Comparison of ENCODE assay signal across 8 mouse cellular contexts in genomic region chr7:25789129-25789440, GRCm38 (mm10). TPM values are rescaled to one million over a fixed set of nuclear protein-coding genes. Genes with fewer than 3 reads are reported as not detected.
DNase-seq lines count a peak whose midpoint lies in the region; ATAC-seq and TF ChIP-seq lines count a peak whose summit lies in the region.

No protein-coding gene starts in this region.

- H3K4me3 ChIP-seq in layer of hippocampus, adult 2 months, result peak overlapping the region; percentile 23; the same call in 1 of the 2 replicates
- H3K4me3 ChIP-seq in forebrain, embryonic 10.5 days, result peak overlapping the region; percentile 70
- H3K4me3 ChIP-seq in intestine, postnatal 0 days (ENCODE audit: low read depth, low read length), result peak overlapping the region; percentile 58
- H3K4me3 ChIP-seq in neural tube, embryonic 14.5 days (ENCODE audit: low read depth, low read length), result no peak overlapping the region

- no peaks in the 10 kb centered on the region; the same call in 1 of the 2 replicates for H3K36me3 ChIP-seq in forebrain, embryonic 10.5 days (replicated peaks)
- no peaks in the 10 kb centered on the region for H3K36me3 ChIP-seq in intestine, postnatal 0 days (ENCODE audit: control insufficient read depth, insufficient read depth)
- H3K36me3 ChIP-seq in neural tube, embryonic 14.5 days (ENCODE audit: control insufficient read depth, insufficient read depth, low read length), result no peaks in the 10 kb centered on the region

- 38% methylated on average over 3 of the region's 3 CpGs for WGBS in forebrain, embryonic 10.5 days
- 25% methylated on average over 3 of the region's 3 CpGs for WGBS in intestine, postnatal 0 days
- WGBS in neural tube, embryonic 14.5 days, result 32% methylated on average over 3 of the region's 3 CpGs

- peaks cover 52% of the 10 kb centered on the region for H3K4me1 ChIP-seq in forebrain, embryonic 10.5 days
- H3K4me1 ChIP-seq in intestine, postnatal 0 days (replicated peaks; ENCODE audit: control insufficient read depth, insufficient read depth, low read length), result 0 out of 2 replicates have a peak, but pooled peaks cover 6% of the 10 kb centered on the region
- 0 out of 2 replicates have a peak, but pooled peaks cover 5% of the 10 kb centered on the region for H3K4me1 ChIP-seq in neural tube, embryonic 14.5 days (ENCODE audit: control insufficient read depth, insufficient read depth, low read length)

- H3K4me2 ChIP-seq in intestine, postnatal 0 days (replicated peaks; ENCODE audit: low read depth), result peak overlapping the region; percentile 89
- H3K4me2 ChIP-seq in neural tube, embryonic 14.5 days (ENCODE audit: low read depth, low read length), result peak overlapping the region; percentile 58; the same call in 1 of the 2 replicates

- peak overlapping the region; percentile 65 for H3K27ac ChIP-seq in layer of hippocampus, adult 2 months
- peak overlapping the region; percentile 89 for H3K27ac ChIP-seq in forebrain, embryonic 10.5 days
- no peak overlapping the region for H3K27ac ChIP-seq in intestine, postnatal 0 days (ENCODE audit: low read depth, low read length)
- no peak overlapping the region for H3K27ac ChIP-seq in neural tube, embryonic 14.5 days (ENCODE audit: low read depth, low read length)

- ATAC-seq in intestine, postnatal 0 days, result no peak
- no peak for ATAC-seq in neural tube, embryonic 14.5 days (ENCODE audit: low read depth)

- DNase-seq in layer of hippocampus, adult 2 months (ENCODE audit: low spot score in 2 of 2), result no peak
- DNase-seq in layer of hippocampus, adult 9-10 months (ENCODE audit: low spot score), result no peak
- DNase-seq in forebrain, embryonic 10.5 days (ENCODE audit: extremely low spot score, low spot score), result no peak
- no peak for DNase-seq in frontal cortex, postnatal 10 days (ENCODE audit: low spot score in 2 of 2)
- no peak for DNase-seq in right cerebral cortex, postnatal 36 days (ENCODE audit: low spot score in 2 of 2)
- no peak for DNase-seq in c-Kit-positive CD71-positive TER-119-positive erythroid progenitor cells, embryonic 14.5 days (ENCODE audit: low spot score)

- no peak for TF ChIP-seq CTCF in layer of hippocampus, adult 2 months (conservative IDR thresholded peaks at IDR 0.05)
- TF ChIP-seq CTCF in intestine, postnatal 0 days (IDR thresholded peaks at IDR 0.05; ENCODE audit: low read depth), result no peak

- peak overlapping the region; percentile 58; the same call in 1 of the 2 replicates for H3K9ac ChIP-seq in intestine, postnatal 0 days (ENCODE audit: low read depth, low read length)
- no peak overlapping the region; the same call in 1 of the 2 replicates for H3K9ac ChIP-seq in neural tube, embryonic 14.5 days (replicated peaks; ENCODE audit: low read depth, low read length)

- H3K9me3 ChIP-seq in forebrain, embryonic 10.5 days, result no peaks in the 10 kb centered on the region
- no peaks in the 10 kb centered on the region for H3K9me3 ChIP-seq in intestine, postnatal 0 days (ENCODE audit: control insufficient read depth)
- no peaks in the 10 kb centered on the region for H3K9me3 ChIP-seq in neural tube, embryonic 14.5 days (ENCODE audit: control insufficient read depth, low read length)

- H3K27me3 ChIP-seq in forebrain, embryonic 10.5 days (ENCODE audit: poor library complexity, severe bottlenecking), result peaks cover 21% of the 10 kb centered on the region; the same call in 1 of the 2 replicates
- no peaks in the 10 kb centered on the region for H3K27me3 ChIP-seq in intestine, postnatal 0 days (replicated peaks; ENCODE audit: control insufficient read depth, insufficient read depth, low read length)
- no peaks in the 10 kb centered on the region for H3K27me3 ChIP-seq in neural tube, embryonic 14.5 days (ENCODE audit: control insufficient read depth, insufficient read depth, low read length)

RNA-seq across cellular contexts. Expression of gene Axl, which starts 0.6 kb away (rescaled TPM):
- 10 to 100 TPM; 36.6 to 41.1 TPM for total RNA-seq in layer of hippocampus, adult 2 months (2021)
- polyA plus RNA-seq in forebrain, embryonic 10.5 days (2016; fragmentation: Nextera tagmentation; extraction: Ambion mirVana), result 19.3 and 19.5 TPM in 2 replicates
- 52.1 and 58.8 TPM in 2 replicates for polyA plus RNA-seq in intestine, postnatal 0 days (2015; fragmentation: Nextera tagmentation; extraction: Ambion mirVana)
- 13.5 and 26.7 TPM in 2 replicates for polyA plus RNA-seq in neural tube, embryonic 14.5 days (2014; fragmentation: Nextera tagmentation; extraction: Ambion mirVana)

RNA-seq across cellular contexts. Expression of gene Cyp2s1, which starts 27.6 kb away (rescaled TPM):
- 1 to 10 TPM; 1.4 to 2.3 TPM for total RNA-seq in layer of hippocampus, adult 2 months (2021)
- 0.17 and 0.28 TPM in 2 replicates for polyA plus RNA-seq in forebrain, embryonic 10.5 days (2016; fragmentation: Nextera tagmentation; extraction: Ambion mirVana)
- 9.7 and 11.6 TPM in 2 replicates for polyA plus RNA-seq in intestine, postnatal 0 days (2015; fragmentation: Nextera tagmentation; extraction: Ambion mirVana)
- polyA plus RNA-seq in neural tube, embryonic 14.5 days (2014; fragmentation: Nextera tagmentation; extraction: Ambion mirVana), result 1.7 and 2.3 TPM in 2 replicates

RNA-seq across cellular contexts. Expression of gene Hnrnpul1, which starts 34.5 kb away (rescaled TPM):
- total RNA-seq in layer of hippocampus, adult 2 months (2021), result 100 to 1,000 TPM; 110 to 115 TPM
- 59.2 and 60.5 TPM in 2 replicates for polyA plus RNA-seq in forebrain, embryonic 10.5 days (2016; fragmentation: Nextera tagmentation; extraction: Ambion mirVana)
- 32.1 TPM in 2 replicates for polyA plus RNA-seq in intestine, postnatal 0 days (2015; fragmentation: Nextera tagmentation; extraction: Ambion mirVana)
- polyA plus RNA-seq in neural tube, embryonic 14.5 days (2014; fragmentation: Nextera tagmentation; extraction: Ambion mirVana), result 52.9 and 53.0 TPM in 2 replicates

Comparison
In these comparisons a context has a peak if more than half of its experiments do, and no peak if none do; other contexts are left out.
1. H3K27ac ChIP-seq: peak in layer of hippocampus, adult 2 months (single experiment) and forebrain, embryonic 10.5 days (single experiment); none in intestine, postnatal 0 days (single experiment) and neural tube, embryonic 14.5 days (single experiment).